Mouse (Mus musculus) heart, adult 2 months (tissue): Measurements from ENCODE around the gene Serpina1e. TPM values are rescaled to one million over a fixed set of nuclear protein-coding genes. Genes with fewer than 3 reads are reported as not detected.
A peak's percentile ranks its signal among the peaks of the same experiment; 100 is the strongest.

Experiments
- DNase-seq, 2 experiments: peaks; one replicate each; pipeline ENCODE4 v3.0.0; 2021
- H3K27ac ChIP-seq: fragments of 200-600 bp; 2 replicates; pipeline ENCODE4 v1.8.1; 2022
- H3K27me3 ChIP-seq: fragments of 200-500 bp; 2 replicates; pipeline ENCODE4 v1.6.1; 2012; ENCODE audit warnings: mild to moderate bottlenecking, low read length, inconsistent platforms, mixed read lengths; ENCODE audit not compliant: control insufficient read depth, insufficient read depth
- H3K36me3 ChIP-seq: fragments of 200-500 bp; 2 replicates; pipeline ENCODE4 v1.6.1; 2012; ENCODE audit warnings: low read length, inconsistent platforms; ENCODE audit not compliant: control insufficient read depth, insufficient read depth
- H3K4me1 ChIP-seq: fragments of 200-500 bp; 2 replicates; pipeline ENCODE4 v1.6.1; 2011; ENCODE audit warnings: low read length; ENCODE audit not compliant: control insufficient read depth, insufficient read depth
- H3K4me3 ChIP-seq: fragments of 200-600 bp; 2 replicates; pipeline ENCODE4 v1.8.1; 2022
- H3K79me2 ChIP-seq: fragments of 200-500 bp; replicated peaks from 2 replicates; pipeline ENCODE4 v1.6.1; 2012; ENCODE audit warnings: mild to moderate bottlenecking, inconsistent platforms, low read length, moderate library complexity, mixed read lengths; ENCODE audit not compliant: control insufficient read depth, insufficient read depth
- H3K9ac ChIP-seq: fragments of 200-500 bp; 2 replicates; pipeline ENCODE4 v1.6.1; 2012; ENCODE audit warnings: low read depth, mild to moderate bottlenecking, control low read depth, inconsistent platforms, low read length, mixed read lengths
- CTCF ChIP-seq: fragments of 200-600 bp; IDR thresholded peaks from 2 replicates; pipeline ENCODE4 v1.8.1; 2022; ENCODE audit warnings: antibody characterized with exemption, mild to moderate bottlenecking, moderate library complexity
- EP300 ChIP-seq: fragments of 200-500 bp; IDR thresholded peaks from 2 replicates; pipeline ENCODE4 v1.6.1; 2011; ENCODE audit warnings: low read depth, low read length, control low read depth; ENCODE audit not compliant: insufficient read depth
- POLR2A ChIP-seq: fragments of 200-500 bp; IDR thresholded peaks from 2 replicates; pipeline ENCODE4 v1.6.1; 2011; ENCODE audit warnings: mild to moderate bottlenecking, low read depth, low read length, control low read depth; ENCODE audit not compliant: insufficient read depth
- WGBS: fragments of 180-500 bp; shearing (Covaris S2); methylation state at CpG from one replicate; pipeline ENCODE4 v1.1.7; 2018; 5-methylcytosine and 5-hydroxymethylcytosine counted together
- intact Hi-C: fragments of 180-260 bp; cut with DNase I; formaldehyde crosslinking; loops from one replicate; pipeline ENCODE4 v1.15.1; 2025
- polyA plus RNA-seq: library from polyadenylated mRNA; depleted of rRNA; stranded (reverse); fragments of >200 nt; gene quantifications from 2 replicates; pipeline ENCODE4 v1.2.3, GENCODE M21; 2012
- total RNA-seq, 2 experiments: library from RNA; stranded (reverse); gene quantifications; 2 replicates each; pipeline ENCODE4 v1.2.3; 2021

Serpina1e gene
- total and polyA plus RNA-seq, 3 experiments = 0.23 to 0.27 TPM; not detected in 1

DNA sequence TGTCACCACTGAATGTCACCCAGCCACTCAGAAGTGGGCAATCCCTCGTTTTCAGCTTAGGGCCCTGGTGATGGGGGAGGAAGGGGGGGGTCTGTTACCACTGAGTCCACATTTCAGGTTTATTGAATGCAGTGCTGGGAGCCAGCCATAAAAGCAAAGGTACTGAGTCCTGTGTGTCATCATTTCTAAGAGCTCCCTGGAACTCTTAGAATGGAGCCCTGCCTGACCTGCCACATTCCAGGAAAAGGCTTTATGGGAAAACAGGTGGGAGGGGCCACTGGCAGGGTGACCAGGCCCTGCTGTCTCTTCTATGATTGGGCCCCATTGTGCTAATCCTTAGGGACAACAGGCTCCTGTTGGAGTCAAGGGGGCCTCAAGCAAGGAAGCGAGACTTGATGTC lies 37.7 kb upstream of the Serpina1e start:
- Histone ChIP-seq H3K36me3 (no peaks in the 10 kb centered on the region), H3K27ac (no peak overlapping the region), H3K4me1 (no peaks in the 10 kb centered on the region), H3K4me3 (no peak overlapping the region), H3K9ac (no peak overlapping the region), H3K27me3 (no peaks in the 10 kb centered on the region), H3K79me2 (no peaks in the 10 kb centered on the region)
- DNase-seq = no peak
- WGBS = 67% methylated on average over 2 of the region's 2 CpGs
- TF ChIP-seq POLR2A (no peak), CTCF (no peak), EP300 (no peak)
- intact Hi-C loops = loop anchor here (10.0 kb wide), 1 partner anchor 178 kb away; no protein-coding TSS in a partner anchor

DNA sequence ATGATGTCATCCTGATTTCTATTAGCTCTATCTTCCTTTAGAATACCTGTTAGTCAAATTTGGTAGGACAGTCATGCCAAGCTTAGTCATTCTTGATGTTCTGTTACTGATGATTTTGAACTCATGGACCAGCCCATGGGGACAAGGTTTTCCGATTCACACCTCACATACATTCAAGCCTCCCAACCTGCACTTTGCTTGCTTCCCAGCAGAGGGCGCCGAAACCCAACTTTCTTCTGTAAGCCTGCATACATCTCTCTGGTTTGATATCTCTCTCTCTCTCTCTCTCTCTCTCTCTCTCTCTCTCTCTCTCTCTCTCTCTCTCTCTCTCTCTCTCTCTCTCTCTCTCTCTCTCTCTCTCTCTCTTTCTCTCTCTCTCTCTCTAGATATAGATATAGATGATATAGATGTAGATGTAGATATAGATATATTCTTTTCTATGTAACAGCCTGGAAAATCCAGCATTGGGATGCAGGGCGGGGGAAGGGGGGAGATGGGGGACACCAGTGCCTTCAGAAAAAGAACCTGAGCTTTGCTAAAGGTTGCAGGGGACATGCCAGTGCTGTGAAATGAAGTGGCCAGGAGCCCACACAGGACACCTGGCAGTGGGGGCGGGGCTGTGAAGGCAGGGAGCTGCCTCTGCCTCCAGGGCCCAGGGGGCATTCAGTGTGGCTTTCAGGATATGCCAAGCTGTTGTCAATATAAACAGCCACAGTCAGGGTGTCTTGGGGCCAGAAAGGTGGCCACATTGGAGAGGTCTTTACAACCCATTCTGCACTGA lies 36.7 kb upstream of the Serpina1e start:
- intact Hi-C loops = loop anchor here (1.0 to 10.0 kb wide), 4 partner anchors 35 to 423 kb away; no protein-coding TSS in a partner anchor
- H3K4me1 ChIP-seq = no peaks in the 10 kb centered on the region
- WGBS = 38% methylated on average over 5 of the region's 5 CpGs
- H3K9ac ChIP-seq = no peak overlapping the region
- H3K27me3 ChIP-seq = no peaks in the 10 kb centered on the region
- H3K36me3 ChIP-seq = no peaks in the 10 kb centered on the region
- no peak overlapping the region for H3K4me3 ChIP-seq
- H3K27ac ChIP-seq = no peak overlapping the region
- TF ChIP-seq EP300 (0 out of 2 replicates have a peak, but pooled peaks have one; percentile 46), POLR2A (no peak), CTCF (peak; percentile 76)
- peak; percentile 50 to 78 for DNase-seq
- no peaks in the 10 kb centered on the region for H3K79me2 ChIP-seq

DNA sequence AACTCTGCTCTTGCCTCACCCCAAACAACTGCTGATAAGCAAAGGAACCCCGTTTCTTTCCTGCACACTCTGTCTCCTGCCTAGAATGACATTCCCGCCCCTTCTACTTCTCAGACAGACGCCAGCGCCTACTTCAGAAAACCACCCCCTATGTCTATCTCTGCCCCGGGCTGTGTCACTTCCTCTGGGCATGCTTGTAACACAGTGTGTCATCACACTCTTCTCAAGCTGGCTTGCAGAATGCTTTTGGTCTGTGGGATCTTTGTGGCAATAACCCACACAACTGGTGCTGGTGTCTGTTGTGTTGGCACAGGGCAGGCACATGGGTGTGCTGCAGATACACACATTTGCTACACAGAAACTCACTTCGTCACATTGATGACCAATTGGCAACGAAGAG lies 34.2 kb upstream of the Serpina1e start:
- TF ChIP-seq EP300 (no peak), POLR2A (no peak), CTCF (no peak)
- no peak overlapping the region for H3K4me3 ChIP-seq
- intact Hi-C loops = loop anchor here (10.0 kb wide), 1 partner anchor 182 kb away; no protein-coding TSS in a partner anchor
- no peak for DNase-seq
- H3K79me2 ChIP-seq = no peaks in the 10 kb centered on the region
- 38% methylated on average over 7 of the region's 7 CpGs for WGBS
- no peaks in the 10 kb centered on the region for H3K27me3 ChIP-seq
- H3K9ac ChIP-seq = no peak overlapping the region
- H3K4me1 ChIP-seq = no peaks in the 10 kb centered on the region
- H3K36me3 ChIP-seq = no peaks in the 10 kb centered on the region
- H3K27ac ChIP-seq = no peak overlapping the region

DNA sequence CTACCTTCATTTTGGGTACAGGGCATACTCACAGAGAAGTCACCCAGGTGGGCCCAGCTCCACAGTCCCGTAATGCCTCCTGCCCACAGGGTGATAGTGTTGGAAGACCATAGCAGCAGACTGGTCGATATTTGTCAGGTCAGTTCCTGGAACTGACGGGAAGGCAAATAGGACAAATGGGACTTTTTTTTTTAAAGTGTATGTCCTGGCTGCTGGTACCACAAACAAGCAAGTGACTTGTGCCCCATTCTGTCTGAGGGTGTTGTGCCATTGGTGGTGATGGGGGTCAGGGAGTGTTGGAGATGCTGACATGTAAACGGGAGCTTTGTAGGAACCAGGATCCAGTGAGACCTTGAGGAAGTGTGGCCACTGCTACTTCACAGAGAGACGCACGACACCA lies 31.1 kb upstream of the Serpina1e start, which contains the start of gene Serpina11:
Gene Serpina11, minus strand, starts transcription at position 101 of the 400 bp plus-strand sequence.
- Histone ChIP-seq H3K36me3 (no peaks in the 10 kb centered on the region), H3K27me3 (no peaks in the 10 kb centered on the region), H3K4me1 (no peaks in the 10 kb centered on the region), H3K4me3 (no peak within 1 kb of the TSS), H3K9ac (no peak within 1 kb of the TSS), H3K79me2 (no peaks in the 10 kb centered on the region), H3K27ac (no peak within 1 kb of the TSS)
- no peak for TF ChIP-seq POLR2A
- intact Hi-C loops = loop anchor here (10.0 kb wide), 1 partner anchor 185 kb away; no protein-coding TSS in a partner anchor
- no peak for DNase-seq
- WGBS = 83% methylated on average over 6 of the region's 6 CpGs

DNA sequence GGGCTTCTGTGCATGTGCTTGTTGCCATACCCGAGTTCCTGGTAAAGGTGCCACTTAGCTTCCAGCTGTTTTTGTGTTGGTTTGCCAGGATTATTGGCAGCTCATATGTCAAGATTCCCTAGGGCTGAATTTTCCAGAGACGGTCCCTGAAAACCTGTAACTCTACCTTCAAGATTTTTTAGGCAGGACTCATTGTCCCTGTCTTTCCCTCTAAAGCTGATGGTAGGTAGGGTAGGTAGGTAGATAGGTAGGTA lies 30.7 kb upstream of the Serpina1e start:
- H3K36me3 ChIP-seq = no peaks in the 10 kb centered on the region
- H3K4me1 ChIP-seq = no peaks in the 10 kb centered on the region
- 74% methylated on average over 2 of the region's 2 CpGs for WGBS
- H3K4me3 ChIP-seq = no peak overlapping the region
- no peak for TF ChIP-seq CTCF
- TF ChIP-seq EP300 = no peak
- TF ChIP-seq POLR2A = no peak
- no peak overlapping the region for H3K27ac ChIP-seq
- intact Hi-C loops = no loop called here
- no peak for DNase-seq
- H3K79me2 ChIP-seq = no peaks in the 10 kb centered on the region
- no peak overlapping the region for H3K9ac ChIP-seq
- H3K27me3 ChIP-seq = no peaks in the 10 kb centered on the region

DNA sequence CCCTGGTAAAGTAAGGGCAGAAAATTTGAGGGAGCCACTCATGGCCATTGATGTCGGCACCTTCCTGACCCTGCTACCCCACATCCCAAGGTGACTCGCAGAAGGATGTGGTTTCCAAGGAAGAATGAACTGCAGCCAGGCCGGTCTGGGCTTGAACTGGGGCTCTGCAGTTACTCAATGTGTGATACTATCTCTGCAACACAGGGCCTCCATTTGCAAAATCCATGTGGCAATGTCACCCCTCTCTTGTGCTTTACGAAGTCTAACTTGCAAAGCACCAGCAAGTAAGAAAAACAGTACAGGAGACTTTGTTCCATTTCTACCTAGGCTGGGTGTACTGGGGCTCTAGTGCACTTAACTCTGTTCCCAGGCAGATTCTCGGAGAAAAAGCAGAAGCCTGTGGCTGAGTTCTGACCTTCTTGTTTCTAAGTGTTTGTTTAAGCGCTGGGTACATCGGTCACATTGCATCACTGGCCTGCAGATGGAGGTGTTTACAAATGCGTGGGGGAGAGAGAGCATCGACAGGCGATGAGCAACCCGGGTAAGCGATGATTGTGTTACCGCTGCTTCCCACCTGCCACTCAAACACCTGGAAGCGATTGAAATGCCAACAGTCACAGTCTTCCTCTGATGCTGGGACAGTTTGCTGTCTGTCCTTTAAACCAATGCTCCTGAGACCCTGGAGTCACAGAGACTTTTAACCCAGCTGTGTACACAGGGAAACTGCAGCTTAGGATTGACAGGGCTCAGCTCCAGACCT lies 30.2 kb upstream of the Serpina1e start:
- Histone ChIP-seq H3K4me1 (no peaks in the 10 kb centered on the region), H3K79me2 (no peaks in the 10 kb centered on the region), H3K27ac (no peak overlapping the region), H3K4me3 (no peak overlapping the region), H3K27me3 (no peaks in the 10 kb centered on the region), H3K36me3 (no peaks in the 10 kb centered on the region), H3K9ac (no peak overlapping the region)
- 50% methylated on average over 14 of the region's 14 CpGs for WGBS
- intact Hi-C loops = no loop called here
- DNase-seq = no peak
- no peak for TF ChIP-seq EP300
- TF ChIP-seq CTCF = peak; percentile 18
- no peak for TF ChIP-seq POLR2A
